ENCODE assay signal across 14 mouse cellular contexts in genomic region chrX:163814806-163815205, GRCm38 (mm10). TPM values are rescaled to one million over a fixed set of nuclear protein-coding genes. Genes with fewer than 3 reads are reported as not detected.
DNase-seq lines count a peak whose midpoint lies in the region; ATAC-seq and TF ChIP-seq lines count a peak whose summit lies in the region.
"Had no signal": no experiment of that assay in that cellular context is flagged by ENCODE, and none has a peak within 500 bp of the region (broad histone marks: within the 10 kb centered on the region; RNA-seq: fewer than 3 reads in every experiment).

No protein-coding gene starts in this region.

- TF ChIP-seq CTCF in stomach, postnatal 0 days (IDR thresholded peaks at IDR 0.05; ENCODE audit: low read depth), result peak; percentile 59

- no peaks in the 10 kb centered on the region for H3K9me3 ChIP-seq in stomach, postnatal 0 days (ENCODE audit: control insufficient read depth, low read length)
- H3K9me3 ChIP-seq in forebrain, embryonic 16.5 days (ENCODE audit: control insufficient read depth, low read length), result no peaks in the 10 kb centered on the region
- H3K9me3 ChIP-seq: liver, embryonic 15.5 days had no signal

- H3K27ac ChIP-seq in stomach, postnatal 0 days (replicated peaks), result no peak overlapping the region
- H3K27ac ChIP-seq in forebrain, embryonic 16.5 days (ENCODE audit: low read length), result no peak overlapping the region
- H3K27ac ChIP-seq: liver, embryonic 15.5 days had no signal

- H3K4me2 ChIP-seq in stomach, postnatal 0 days (replicated peaks; ENCODE audit: low read depth), result no peak overlapping the region
- H3K4me2 ChIP-seq in forebrain, embryonic 16.5 days (ENCODE audit: low read length), result no peak overlapping the region
- H3K4me2 ChIP-seq: liver, embryonic 15.5 days had no signal

- no peak for TF ChIP-seq EP300 in stomach, postnatal 0 days (optimal IDR thresholded peaks at IDR 0.05)

- H3K27me3 ChIP-seq in stomach, postnatal 0 days (ENCODE audit: control insufficient read depth, insufficient read depth, low read length), result no peaks in the 10 kb centered on the region
- no peaks in the 10 kb centered on the region for H3K27me3 ChIP-seq in forebrain, embryonic 16.5 days (replicated peaks; ENCODE audit: control insufficient read depth, insufficient read depth, low read length)
- H3K27me3 ChIP-seq: liver, embryonic 15.5 days had no signal

- DNase-seq in cerebellum, postnatal 14 days, result peak; percentile 6 to 10
- no peak for DNase-seq in cerebellum, adult 8-10 months
- peak; percentile 2 to 3 for DNase-seq in kidney, postnatal 4 days
- no peak for DNase-seq in kidney, adult 11 months
- peak; percentile 2 for DNase-seq in retina, postnatal 1 day
- DNase-seq in retina, embryonic 14.5 days (ENCODE audit: low spot score), result no peak
- no peak for DNase-seq in stomach, postnatal 0 days (ENCODE audit: low spot score)
- DNase-seq: gastrocnemius, postnatal 36 days; kidney, postnatal 14 days; right cerebral cortex, postnatal 14 days had no signal

- no peaks in the 10 kb centered on the region for H3K4me1 ChIP-seq in stomach, postnatal 0 days (replicated peaks; ENCODE audit: control insufficient read depth, insufficient read depth)
- H3K4me1 ChIP-seq in forebrain, embryonic 16.5 days (replicated peaks; ENCODE audit: control insufficient read depth, insufficient read depth, low read length), result no peaks in the 10 kb centered on the region
- H3K4me1 ChIP-seq: liver, embryonic 15.5 days had no signal

- 43% methylated on average over 1 of the region's 1 CpGs for WGBS in stomach, postnatal 0 days
- 8% methylated on average over 1 of the region's 1 CpGs for WGBS in forebrain, embryonic 16.5 days

- ATAC-seq in stomach, postnatal 0 days (ENCODE audit: low FRiP score, low TSS enrichment), result no peak
- no peak for ATAC-seq in forebrain, embryonic 16.5 days

- no peak overlapping the region for H3K4me3 ChIP-seq in stomach, postnatal 0 days (ENCODE audit: low read depth, low read length)
- H3K4me3 ChIP-seq in forebrain, embryonic 16.5 days (replicated peaks; ENCODE audit: low read length), result no peak overlapping the region
- H3K4me3 ChIP-seq: erythroblast, embryonic 14.5 days; liver, embryonic 15.5 days had no signal

- no peaks in the 10 kb centered on the region for H3K36me3 ChIP-seq in stomach, postnatal 0 days (ENCODE audit: control insufficient read depth, insufficient read depth, low read length)
- no peaks in the 10 kb centered on the region for H3K36me3 ChIP-seq in forebrain, embryonic 16.5 days (ENCODE audit: control insufficient read depth, insufficient read depth)
- H3K36me3 ChIP-seq: liver, embryonic 15.5 days had no signal

- no peak overlapping the region for H3K9ac ChIP-seq in stomach, postnatal 0 days (ENCODE audit: low read length)
- H3K9ac ChIP-seq in forebrain, embryonic 16.5 days (replicated peaks; ENCODE audit: low read depth, low read length), result no peak overlapping the region
- H3K9ac ChIP-seq: liver, embryonic 15.5 days had no signal

RNA-seq across cellular contexts. Expression of gene Rnf138rt1, which starts 53.7 kb away (rescaled TPM):
- polyA plus RNA-seq in stomach, postnatal 0 days (2015; fragmentation: Nextera tagmentation; extraction: Ambion mirVana), result 0.25 and 0.53 TPM in 2 replicates
- polyA plus RNA-seq in forebrain, embryonic 16.5 days (2015; fragmentation: Nextera tagmentation; extraction: Ambion mirVana), result 2.9 and 4.6 TPM in 2 replicates
- polyA plus RNA-seq: erythroblast, embryonic 14.5 days; heart, embryonic 16.5 days had no signal

Comparison
In these comparisons a context has a peak if more than half of its experiments do, and no peak if none do; other contexts are left out.
1. DNase-seq: peak in cerebellum, postnatal 14 days (2 of 2), kidney, postnatal 4 days (2 of 2) and retina, postnatal 1 day (single experiment); none in cerebellum, adult 8-10 months (single experiment), kidney, adult 11 months (single experiment), retina, embryonic 14.5 days (single experiment) and stomach, postnatal 0 days (single experiment).